Mouse (Mus musculus) frontal cortex, postnatal 10 days (tissue): ENCODE measurements at regions not wholly inside any gene's neighbourhood (a gene's known extent, or its start where the extent isn't known, plus 50 kb on each side); places are given as distances from the start of the nearest gene placed in this dataset.
"Not testable (repeated sequence)": the region's sequence is repeated elsewhere in the genome, so short reads cannot be mapped to it uniquely, and the experiment has no call there.

Source experiments
- DNase-seq, 2 experiments: peaks; one replicate each; pipeline ENCODE4 v3.0.0; 2022; ENCODE audit warnings: low spot score in 2 of 2, mixed read lengths in 1 of 2

DNA sequence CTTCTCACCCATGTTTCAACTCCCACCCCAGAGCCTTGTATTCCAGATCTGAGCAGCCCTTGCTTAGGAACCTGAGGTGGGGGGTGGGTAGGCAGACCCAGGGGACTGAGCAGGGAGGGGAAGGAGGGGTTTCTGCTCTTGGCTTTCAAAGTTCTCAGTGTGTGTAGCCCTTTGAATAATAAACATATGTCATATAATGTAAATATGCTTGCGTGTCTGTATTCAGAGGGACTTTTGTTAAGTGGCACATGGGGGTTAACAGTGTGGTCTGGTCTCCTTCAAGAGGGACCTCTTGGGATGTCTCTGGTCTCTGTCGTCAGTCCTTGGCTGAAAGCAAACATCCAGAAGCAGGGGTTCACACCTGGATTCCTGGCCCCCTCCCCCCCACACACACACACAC lies 149.1 kb upstream of the Rtl1 start:
- no peak for DNase-seq

GRCm38 (mm10) chr12:109749711-109750243 lies 149.6 kb upstream of the Rtl1 start:
- DNase-seq: peak; percentile 51 to 59

DNA sequence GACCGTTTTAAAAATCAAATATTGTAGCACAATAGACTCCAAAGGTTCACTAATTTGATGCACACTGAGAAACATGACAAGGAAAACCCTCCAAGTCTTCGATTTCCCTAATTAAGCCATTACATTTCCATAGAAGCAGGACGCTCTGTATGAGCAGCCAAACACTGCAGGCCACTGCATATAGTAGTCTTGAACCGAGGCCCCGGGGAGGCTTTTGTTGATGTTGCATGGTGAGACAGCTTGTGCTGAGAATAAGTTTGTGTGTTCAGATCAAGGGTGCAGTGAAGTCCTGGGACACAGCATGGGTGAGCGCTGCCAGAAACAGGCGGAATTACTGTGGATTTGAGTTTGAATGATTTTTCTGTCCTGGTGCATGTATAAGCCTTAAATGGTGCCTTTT lies 154.9 kb upstream of the Rtl1 start:
- no peak for DNase-seq

GRCm38 (mm10) chr12:109764293-109764692 lies 164.2 kb upstream of the Rtl1 start:
- DNase-seq: no peak

GRCm38 (mm10) chr12:109766602-109767001 lies 166.5 kb upstream of the Rtl1 start:
- DNase-seq: not testable (repeated sequence)

DNA sequence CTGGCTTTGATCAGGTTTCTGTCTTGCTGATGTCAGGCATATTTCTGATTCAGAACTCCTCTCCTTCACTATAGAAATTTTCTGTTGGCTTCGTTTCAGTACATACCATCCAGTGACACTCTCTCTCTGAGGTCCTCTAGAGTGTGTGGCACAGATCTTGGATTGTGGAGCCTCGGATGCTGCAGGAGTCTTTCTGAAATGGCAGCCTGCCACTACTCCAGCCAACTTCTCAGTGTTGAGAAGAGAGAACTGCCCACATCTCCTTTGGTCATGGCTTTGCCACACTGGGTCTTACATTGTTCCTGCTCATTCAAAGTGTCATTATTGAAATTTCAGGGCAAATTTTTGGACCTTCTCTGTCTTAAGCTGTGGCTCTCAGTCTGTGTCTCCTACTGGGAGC lies 172.4 kb upstream of the Rtl1 start:
- no peak for DNase-seq

- no peak for DNase-seq
Measured at GRCm38 (mm10) chr12:109773909-109774313, 173.8 kb upstream of the Rtl1 start.

DNA sequence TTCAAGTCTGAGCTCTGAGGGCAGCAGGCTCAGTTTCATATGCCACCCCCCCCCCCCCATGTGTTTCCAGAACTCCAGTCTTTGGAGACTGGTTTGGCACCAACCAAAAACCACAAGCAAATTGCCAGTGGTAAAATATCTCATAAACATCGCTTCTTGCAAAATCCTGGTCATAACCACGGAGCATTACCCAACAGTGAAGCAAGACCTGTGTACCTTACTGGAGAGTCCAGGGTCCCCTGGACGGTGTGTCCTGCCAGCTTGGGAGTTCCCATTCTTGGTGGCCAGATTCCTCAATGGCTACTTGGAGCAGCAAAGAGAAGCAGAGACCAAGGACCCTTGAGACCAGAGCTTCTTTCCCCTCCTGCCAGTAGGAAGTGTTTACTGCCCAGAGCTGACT lies 198.7 kb upstream of the Rtl1 start:
- no peak for DNase-seq

- DNase-seq: no peak
Measured at GRCm38 (mm10) chr12:109799395-109799794, 199.3 kb upstream of the Rtl1 start.

- DNase-seq: no peak
Measured at GRCm38 (mm10) chr12:109827241-109827915, 227.2 kb upstream of the Rtl1 start.

- DNase-seq: peak; percentile 38 to 40
Measured at GRCm38 (mm10) chr12:109830303-109831020, 230.3 kb upstream of the Rtl1 start.

GRCm38 (mm10) chr12:109832964-109833363 lies 232.8 kb upstream of the Rtl1 start:
- DNase-seq: no peak

GRCm38 (mm10) chr12:109836521-109836920 lies 236.4 kb upstream of the Rtl1 start:
- DNase-seq: no peak

- no peak for DNase-seq
Measured at GRCm38 (mm10) chr12:109839126-109839587, 239.0 kb upstream of the Rtl1 start.

GRCm38 (mm10) chr12:109839946-109840524 lies 239.9 kb upstream of the Rtl1 start:
- DNase-seq: no peak

GRCm38 (mm10) chr12:109844723-109845601 lies 244.8 kb upstream of the Rtl1 start:
- no peak for DNase-seq

- no peak for DNase-seq
Measured at GRCm38 (mm10) chr12:109845602-109845906, 245.4 kb upstream of the Rtl1 start.

GRCm38 (mm10) chr12:109856336-109856735 lies 256.2 kb upstream of the Rtl1 start:
- DNase-seq: no peak

DNA sequence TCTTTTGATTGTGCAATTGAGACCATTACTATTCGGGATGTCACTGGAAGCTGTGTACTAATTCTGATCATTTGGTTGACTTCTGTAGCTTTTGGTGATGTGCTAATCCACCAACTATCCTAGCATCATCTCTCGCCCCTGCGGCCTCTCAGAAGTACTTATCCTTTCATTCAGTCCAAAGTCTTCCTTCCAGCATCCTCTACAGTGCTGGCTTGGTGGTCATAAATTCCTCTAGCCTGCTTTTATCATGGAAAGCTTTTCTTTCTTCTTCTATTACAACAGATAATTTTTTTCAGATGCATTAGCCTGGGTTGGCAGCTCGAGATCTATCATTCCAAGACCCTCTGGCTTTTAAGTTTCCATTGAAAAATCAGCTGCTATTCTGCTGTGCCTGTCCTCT lies 257.6 kb upstream of the Rtl1 start:
- DNase-seq: no peak

DNA sequence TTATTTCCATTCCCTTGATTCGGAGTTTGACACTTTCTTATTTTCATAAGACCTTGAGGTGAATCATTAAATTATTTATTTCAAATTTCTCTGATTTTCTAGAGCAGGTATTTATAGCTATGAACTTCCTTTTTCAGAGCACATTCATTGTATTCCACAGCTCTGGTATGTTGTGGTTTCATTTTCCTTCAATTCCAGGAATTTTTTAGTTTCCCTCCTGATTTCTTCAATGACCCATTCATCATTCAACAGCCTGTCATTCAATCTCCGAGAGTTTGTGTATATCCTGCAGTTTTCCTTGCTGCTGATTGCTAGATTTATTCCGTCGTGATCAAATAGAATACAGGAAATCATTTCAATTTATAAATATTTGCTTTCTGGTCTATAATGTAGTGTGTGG lies 264.7 kb upstream of the Rtl1 start:
- DNase-seq: no peak

DNA sequence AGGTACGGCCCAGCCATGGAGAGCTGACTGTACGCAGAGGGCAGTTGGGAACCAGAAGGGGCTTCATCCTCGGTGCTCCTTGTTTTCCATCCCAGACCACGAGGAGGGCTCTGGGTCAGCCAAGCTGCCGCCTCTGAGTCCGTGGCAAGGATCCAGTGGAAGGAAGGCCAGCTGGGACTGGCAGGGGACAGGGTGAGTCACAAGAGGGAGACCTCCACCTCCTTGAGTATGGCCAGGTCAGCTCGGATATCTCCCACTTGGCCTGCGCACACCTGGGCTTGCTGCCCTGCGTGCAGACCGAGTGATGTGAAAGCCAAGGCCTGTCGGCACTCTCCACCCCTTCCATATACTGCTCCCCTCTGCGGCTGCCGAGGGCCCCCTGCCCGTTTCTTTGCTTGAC lies 270.9 kb upstream of the Rtl1 start:
- no peak for DNase-seq

GRCm38 (mm10) chr12:109874466-109874865 lies 274.3 kb upstream of the Rtl1 start:
- no peak for DNase-seq
